Mouse (Mus musculus) MEL (cell line): Measurements from ENCODE around the gene Bcat2. TPM values are rescaled to one million over a fixed set of nuclear protein-coding genes. Genes with fewer than 3 reads are reported as not detected.

Experiments
- DNase-seq: peaks from one replicate; pipeline ENCODE4 v3.0.0; 2011; ENCODE audit warnings: low read depth, low spot score
- H3K27ac ChIP-seq: 2 replicates; pipeline ENCODE4 v1.5.1; 2012; ENCODE audit warnings: low read depth, mild to moderate bottlenecking, control low read depth, low read length, moderate library complexity; ENCODE audit not compliant: control insufficient read depth
- H3K27me3 ChIP-seq, 2 experiments: fragments of 150-350 bp in 1 of 2; sonication (generic) in 1 of 2; 2 replicates each; pipeline ENCODE4 v1.6.1; 2012; ENCODE audit warnings: low read length in 2 of 2, mild to moderate bottlenecking in 2 of 2, improper control_type of control experiment in 1 of 2, moderate library complexity in 1 of 2; ENCODE audit not compliant: insufficient read depth in 2 of 2, control insufficient read depth in 1 of 2
- H3K36me3 ChIP-seq, 2 experiments: 2 replicates each; pipeline ENCODE4 v1.6.1; 2012 to 2014; ENCODE audit warnings: low read length in 2 of 2, improper control_type of control experiment in 1 of 2, inconsistent platforms in 1 of 2, mild to moderate bottlenecking in 1 of 2; ENCODE audit not compliant: insufficient read depth in 2 of 2, control insufficient read depth in 1 of 2
- H3K4me1 ChIP-seq, 2 experiments: fragments of 150-350 bp in 1 of 2; sonication (generic) in 1 of 2; 2 replicates each; pipeline ENCODE4 v1.6.1; 2012; ENCODE audit warnings: low read length in 2 of 2, improper control_type of control experiment in 1 of 2, mild to moderate bottlenecking in 1 of 2; ENCODE audit not compliant: insufficient read depth in 2 of 2, control insufficient read depth in 1 of 2
- H3K4me3 ChIP-seq, 2 experiments: fragments of 150-350 bp in 1 of 2; sonication (generic) in 1 of 2; 2 replicates each; pipeline ENCODE4 v1.5.1; 2012; ENCODE audit warnings: low read depth in 2 of 2, low read length in 2 of 2, mild to moderate bottlenecking in 2 of 2, moderate library complexity in 2 of 2, control low read depth in 1 of 2, improper control_type of control experiment in 1 of 2; ENCODE audit not compliant: control insufficient read depth in 1 of 2, insufficient read depth in 1 of 2
- H3K79me2 ChIP-seq: 2 replicates; pipeline ENCODE4 v1.6.1; 2012; ENCODE audit warnings: mild to moderate bottlenecking, low read length, moderate library complexity; ENCODE audit not compliant: control insufficient read depth, poor library complexity, insufficient read depth
- H3K9ac ChIP-seq: 2 replicates; pipeline ENCODE4 v1.6.1; 2012; ENCODE audit warnings: low read depth, mild to moderate bottlenecking, control low read depth, low read length, moderate library complexity; ENCODE audit not compliant: control insufficient read depth, poor library complexity, severe bottlenecking
- H3K9me3 ChIP-seq: fragments of 150-350 bp; sonication (generic); replicated peaks from 2 replicates; pipeline ENCODE4 v1.6.1; 2012; ENCODE audit warnings: mild to moderate bottlenecking, low read length, improper control_type of control experiment, moderate library complexity; ENCODE audit not compliant: insufficient read depth
- BHLHE40 ChIP-seq: IDR thresholded peaks from 2 replicates; pipeline ENCODE4 v1.6.1; 2012; ENCODE audit warnings: low read depth, mild to moderate bottlenecking, inconsistent platforms, low read length, improper control_type of control experiment, borderline replicate concordance
- CHD2 ChIP-seq: IDR thresholded peaks from 2 replicates; pipeline ENCODE4 v1.6.1; 2011; ENCODE audit warnings: low read length, improper control_type of control experiment
- E2F4 ChIP-seq: IDR thresholded peaks from 2 replicates; pipeline ENCODE4 v1.6.1; 2011; ENCODE audit warnings: low read depth, low read length, improper control_type of control experiment, borderline replicate concordance
- ETS1 ChIP-seq: IDR thresholded peaks from 2 replicates; pipeline ENCODE4 v1.6.1; 2012; ENCODE audit warnings: low read depth, mild to moderate bottlenecking, inconsistent platforms, low read length, improper control_type of control experiment, moderate library complexity
- GATA1 ChIP-seq: IDR thresholded peaks from 2 replicates; pipeline ENCODE4 v1.6.1; 2011; ENCODE audit warnings: low read depth, low read length, improper control_type of control experiment
- HCFC1 ChIP-seq: IDR thresholded peaks from 2 replicates; pipeline ENCODE4 v1.6.1; 2012; ENCODE audit warnings: low read depth, mild to moderate bottlenecking, inconsistent platforms, low read length, improper control_type of control experiment, moderate library complexity
- JUND ChIP-seq: IDR thresholded peaks from 2 replicates; pipeline ENCODE4 v1.6.1; 2011; ENCODE audit warnings: low read depth, mild to moderate bottlenecking, improper control_type of control experiment, low read length
- MAFK ChIP-seq: IDR thresholded peaks from 2 replicates; pipeline ENCODE4 v1.6.1; 2011; ENCODE audit warnings: low read depth, mild to moderate bottlenecking, low read length, improper control_type of control experiment, borderline replicate concordance
- MAZ ChIP-seq: IDR thresholded peaks from 2 replicates; pipeline ENCODE4 v1.6.1; 2012; ENCODE audit warnings: low read depth, mild to moderate bottlenecking, inconsistent platforms, low read length, improper control_type of control experiment
- MEF2A ChIP-seq: IDR thresholded peaks from 2 replicates; pipeline ENCODE4 v1.6.1; 2014; ENCODE audit warnings: low read depth, mild to moderate bottlenecking, inconsistent platforms, low read length, improper control_type of control experiment; ENCODE audit not compliant: poor library complexity, insufficient replicate concordance, severe bottlenecking; ENCODE audit errors: extremely low read depth
- MXI1 ChIP-seq: IDR thresholded peaks from 2 replicates; pipeline ENCODE4 v1.6.1; 2011; ENCODE audit warnings: mild to moderate bottlenecking, low read depth, low read length, improper control_type of control experiment
- MYB ChIP-seq: IDR thresholded peaks from 2 replicates; pipeline ENCODE4 v1.6.1; 2011; ENCODE audit warnings: mild to moderate bottlenecking, low read depth, low read length, improper control_type of control experiment
- NELFE ChIP-seq: IDR thresholded peaks from 2 replicates; pipeline ENCODE4 v1.6.1; 2011; ENCODE audit warnings: low read depth, low read length, improper control_type of control experiment
- NRF1 ChIP-seq: IDR thresholded peaks from 2 replicates; pipeline ENCODE4 v1.6.1; 2014; ENCODE audit warnings: low read depth, mild to moderate bottlenecking, inconsistent platforms, low read length, improper control_type of control experiment, moderate library complexity; ENCODE audit not compliant: poor library complexity, insufficient read depth, severe bottlenecking
- POLR2AphosphoS5 ChIP-seq: IDR thresholded peaks from 2 replicates; pipeline ENCODE4 v1.6.1; 2012; ENCODE audit warnings: low read depth, borderline replicate concordance, mild to moderate bottlenecking, inconsistent platforms, low read length, moderate library complexity, mixed read lengths
- RAD21 ChIP-seq: IDR thresholded peaks from 2 replicates; pipeline ENCODE4 v1.6.1; 2011; ENCODE audit warnings: mild to moderate bottlenecking, low read depth, low read length, improper control_type of control experiment
- SIN3A ChIP-seq: IDR thresholded peaks from 2 replicates; pipeline ENCODE4 v1.6.1; 2012; ENCODE audit warnings: low read length, improper control_type of control experiment, inconsistent platforms
- UBTF ChIP-seq: IDR thresholded peaks from 2 replicates; pipeline ENCODE4 v1.6.1; 2012; ENCODE audit warnings: low read depth, mild to moderate bottlenecking, inconsistent platforms, low read length, improper control_type of control experiment, moderate library complexity, borderline replicate concordance; ENCODE audit not compliant: insufficient read depth
- USF1 ChIP-seq: IDR thresholded peaks from 2 replicates; pipeline ENCODE4 v1.6.1; 2014; ENCODE audit warnings: low read depth, mild to moderate bottlenecking, inconsistent platforms, low read length, improper control_type of control experiment, moderate library complexity
- USF2 ChIP-seq, 2 experiments: IDR thresholded peaks; 2 replicates each; pipeline ENCODE4 v1.6.1; 2011 to 2012; ENCODE audit warnings: improper control_type of control experiment in 2 of 2, low read length in 2 of 2, borderline replicate concordance in 1 of 2, inconsistent platforms in 1 of 2, low read depth in 1 of 2, mild to moderate bottlenecking in 1 of 2; ENCODE audit not compliant: insufficient read depth in 1 of 2
- ZMIZ1 ChIP-seq: IDR thresholded peaks from 2 replicates; pipeline ENCODE4 v1.6.1; 2012; ENCODE audit warnings: low read depth, mild to moderate bottlenecking, inconsistent platforms, low read length, improper control_type of control experiment, moderate library complexity
- ZNF384 ChIP-seq: IDR thresholded peaks from 2 replicates; pipeline ENCODE4 v1.6.1; 2012; ENCODE audit warnings: low read depth, mild to moderate bottlenecking, inconsistent platforms, low read length, improper control_type of control experiment
- polyA plus RNA-seq, 2 experiments: library from polyadenylated mRNA; stranded (reverse) in 1 of 2; unstranded in 1 of 2; fragments of >175 nt in 1 of 2; fragments of >200 nt in 1 of 2; gene quantifications; 2 replicates each; pipeline versions ENCODE4 v1.2.1 to v1.2.4; 2012; ENCODE audit warnings: low replicate concordance in 2 of 2, low read depth in 1 of 2; ENCODE audit not compliant: insufficient read length in 2 of 2, insufficient read depth in 1 of 2, missing spikeins in 1 of 2
- total RNA-seq: library from RNA; depleted of rRNA; stranded (reverse); fragments of 300-350 nt; gene quantifications from 2 replicates; pipeline ENCODE4 v1.2.3, GENCODE M21; 2012

Gene Bcat2
- total and polyA plus RNA-seq, 3 experiments, result 49.4 to 140 TPM; not detected in 1

GRCm38 (mm10) chr7:45574472-45575379 is 4.8 kb downstream of the Bcat2 start:
- Histone ChIP-seq H3K79me2 (peaks cover 10% of the 10 kb centered on the region), H3K36me3 (peaks cover 2 to 9% of the 10 kb centered on the region in 2 experiments; a peak in 3 of 4 replicates), H3K9me3 (no peaks in the 10 kb centered on the region), H3K4me1 (peaks cover 8 to 17% of the 10 kb centered on the region in 2 experiments), H3K27me3 (no peaks in the 10 kb centered on the region), H3K9ac (no peak overlapping the region), H3K4me3 (no peak overlapping the region), H3K27ac (no peak overlapping the region)
- no peak for TF ChIP-seq BHLHE40
- TF ChIP-seq POLR2AphosphoS5, result no peak
- no peak for TF ChIP-seq UBTF
- no peak for TF ChIP-seq GATA1
- no peak for TF ChIP-seq MAFK
- TF ChIP-seq NELFE, result no peak
- no peak for TF ChIP-seq ZMIZ1
- TF ChIP-seq MXI1, result no peak
- TF ChIP-seq ZNF384, result no peak
- no peak for TF ChIP-seq SIN3A
- TF ChIP-seq HCFC1, result no peak
- no peak for TF ChIP-seq MYB
- no peak for TF ChIP-seq MAZ
- no peak for TF ChIP-seq USF2 (IDR thresholded peaks at IDR 0.05; ENCODE audit: borderline replicate concordance in 1 of 2, insufficient read depth in 1 of 2, low read depth in 1 of 2, low read length in 2 of 2)
- TF ChIP-seq E2F4, result no peak
- DNase-seq, result no peak

DNA sequence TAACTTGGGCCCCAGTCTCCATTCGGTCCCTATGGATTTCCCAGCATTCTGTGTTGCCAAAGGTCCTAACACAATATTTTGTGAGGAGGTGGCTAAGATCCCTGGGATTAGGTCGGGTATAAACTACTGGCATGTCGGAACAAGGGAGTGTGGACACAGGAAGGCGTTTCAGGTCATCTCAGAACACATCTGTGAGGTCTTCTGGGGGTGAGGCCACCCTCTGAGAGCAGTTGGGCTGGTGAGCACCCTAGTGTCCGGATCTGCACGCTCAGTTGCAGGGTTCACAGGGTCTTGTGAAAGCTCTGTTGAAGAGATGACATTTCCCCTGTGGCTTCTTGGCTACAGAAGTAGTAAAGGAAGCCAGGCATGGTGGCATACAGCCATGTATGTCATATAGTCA is 16.0 kb downstream of the Bcat2 start:
- Histone ChIP-seq H3K4me1 (no peaks in the 10 kb centered on the region), H3K4me3 (no peak overlapping the region), H3K27ac (no peak overlapping the region), H3K9ac (no peak overlapping the region)
- no peak for TF ChIP-seq USF2 (IDR thresholded peaks at IDR 0.05; ENCODE audit: borderline replicate concordance in 1 of 2, insufficient read depth in 1 of 2, low read depth in 1 of 2, low read length in 2 of 2)
- TF ChIP-seq RAD21, result no peak
- no peak for TF ChIP-seq ETS1
- TF ChIP-seq MAFK, result no peak
- no peak for TF ChIP-seq ZMIZ1
- no peak for TF ChIP-seq MEF2A
- no peak for TF ChIP-seq ZNF384
- TF ChIP-seq NELFE, result no peak
- no peak for TF ChIP-seq CHD2
- no peak for TF ChIP-seq HCFC1
- no peak for TF ChIP-seq USF1
- no peak for TF ChIP-seq NRF1
- no peak for TF ChIP-seq UBTF
- no peak for TF ChIP-seq JUND
- TF ChIP-seq, all 39 proteins: peak for 0
- Histone ChIP-seq H3K79me2 (no peaks in the 10 kb centered on the region), H3K9me3 (no peaks in the 10 kb centered on the region), H3K27me3 (no peaks in the 10 kb centered on the region), H3K36me3 (no peaks in the 10 kb centered on the region; a peak in 1 of 4 replicates)
- DNase-seq, result no peak
